Mouse (Mus musculus) gastrocnemius, postnatal 36 days (tissue): ENCODE data around the gene Ccdc159. TPM values are rescaled to one million over a fixed set of nuclear protein-coding genes. Genes with fewer than 3 reads are reported as not detected.
A peak's percentile ranks its signal among the peaks of the same experiment; 100 is the strongest.

Experiments used
- DNase-seq, 2 experiments: peaks; one replicate each; pipeline ENCODE4 v3.0.0; 2022
- intact Hi-C: fragments of 180-260 bp; cut with DNase I; formaldehyde crosslinking; loops from one replicate; pipeline ENCODE4 v1.15.1; 2025
- long read RNA-seq, 2 experiments: library from polyadenylated mRNA; stranded (forward); transcript quantifications; one replicate each; pipeline ENCODE4 v2.0.0; 2021
- total RNA-seq, 2 experiments: library from RNA; stranded (reverse); gene quantifications; 2 replicates each; pipeline ENCODE4 v1.2.3; 2021

Ccdc159 gene
- under 1 TPM in 1 of 2 experiments, not detected in 1; 0.30 TPM for total RNA-seq
- long read RNA-seq, experiment 1: 0 reads
- long read RNA-seq, experiment 2, partial matches to known transcripts: 0 of 1 reads
- long read RNA-seq, experiment 2, other reads (novel, unspliced or antisense): 1 of 1 reads

DNA sequence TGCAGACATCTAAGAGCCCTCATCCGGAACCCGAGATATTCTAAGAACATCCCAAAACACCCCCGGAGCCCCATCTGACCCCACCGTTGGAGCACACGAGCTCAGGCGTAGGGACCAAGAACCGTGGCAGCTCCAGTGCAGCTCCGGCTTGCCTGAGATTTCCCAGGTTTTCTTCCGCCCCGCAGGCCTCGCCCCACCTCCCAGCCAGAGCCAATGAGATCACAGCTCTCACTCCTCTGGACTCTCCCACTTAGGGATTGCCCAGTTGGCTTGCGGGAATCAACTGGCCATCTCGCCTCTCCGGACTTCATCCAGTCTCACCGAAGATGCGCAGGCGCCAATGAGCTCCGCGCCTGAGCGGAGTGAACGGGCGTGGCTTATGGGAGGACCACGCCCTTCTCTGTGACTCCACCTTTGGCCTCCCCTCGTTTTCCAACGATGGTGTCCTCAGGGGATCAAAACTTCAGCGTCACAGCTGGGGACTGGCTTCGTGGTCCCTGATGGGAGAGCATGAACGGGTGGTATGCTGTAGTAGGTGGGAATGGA lies at the start of gene Ccdc159, which contains the start of gene Tmem205:
TSS of gene Ccdc159 (plus strand) at position 264 of the 546 bp plus-strand sequence.
TSS of gene Tmem205 (minus strand) at position 349 of the 546 bp plus-strand sequence.
- intact Hi-C loops: no loop called here
- DNase-seq: peak; percentile 81 to 90

DNA sequence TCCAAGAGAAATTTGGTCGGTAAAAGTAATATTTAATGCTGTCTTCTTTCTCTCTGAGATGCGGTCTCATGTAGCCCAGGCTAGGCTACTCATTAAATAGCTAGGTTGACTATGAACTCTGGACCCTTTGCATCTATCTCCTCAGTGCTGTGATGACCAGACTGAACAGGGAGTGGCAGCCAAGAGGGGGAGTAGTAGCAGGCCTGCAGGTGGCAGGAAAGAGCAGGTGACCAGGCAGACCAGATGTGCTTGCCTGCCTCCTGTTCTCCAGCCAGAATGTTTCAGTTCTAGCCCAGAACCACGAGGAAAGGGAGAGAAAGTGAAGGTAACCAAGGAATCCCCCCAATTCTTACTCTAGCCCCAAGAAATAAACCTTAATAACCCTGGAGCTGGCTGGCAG lies 38.0 kb upstream of the Ccdc159 start:
- intact Hi-C loops: no loop called here
- DNase-seq: no peak

DNA sequence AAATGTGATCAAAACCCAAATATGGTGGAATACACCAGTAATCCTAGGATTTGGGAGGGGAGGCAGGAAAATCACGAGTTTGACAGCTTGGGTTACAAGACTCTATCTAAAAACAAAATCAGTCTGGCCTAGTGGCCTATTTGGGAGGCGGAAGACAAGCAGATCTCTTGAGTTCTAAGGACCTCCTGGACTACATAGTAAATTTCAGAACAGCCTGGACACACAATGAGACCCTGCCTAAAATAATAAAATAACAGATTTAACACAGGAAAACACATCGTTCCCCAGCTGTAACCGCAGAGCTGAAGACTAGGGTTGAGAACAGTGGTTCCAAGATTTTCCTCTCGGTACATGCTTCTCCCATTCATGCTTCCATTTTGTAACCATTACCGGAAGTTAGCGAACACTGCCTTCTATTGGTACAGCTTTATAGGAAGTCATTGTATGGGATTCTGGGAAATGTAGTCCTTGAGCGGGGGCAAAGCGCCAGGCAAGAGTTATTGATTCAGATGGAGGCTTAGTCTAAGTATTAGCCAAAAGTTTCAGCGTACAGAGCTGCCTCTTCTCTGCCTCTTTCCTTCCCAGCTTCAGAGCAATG lies 25.9 kb upstream of the Ccdc159 start:
- peak in 1 of 2 experiments; percentile 47 for DNase-seq
- intact Hi-C loops: no loop called here

DNA sequence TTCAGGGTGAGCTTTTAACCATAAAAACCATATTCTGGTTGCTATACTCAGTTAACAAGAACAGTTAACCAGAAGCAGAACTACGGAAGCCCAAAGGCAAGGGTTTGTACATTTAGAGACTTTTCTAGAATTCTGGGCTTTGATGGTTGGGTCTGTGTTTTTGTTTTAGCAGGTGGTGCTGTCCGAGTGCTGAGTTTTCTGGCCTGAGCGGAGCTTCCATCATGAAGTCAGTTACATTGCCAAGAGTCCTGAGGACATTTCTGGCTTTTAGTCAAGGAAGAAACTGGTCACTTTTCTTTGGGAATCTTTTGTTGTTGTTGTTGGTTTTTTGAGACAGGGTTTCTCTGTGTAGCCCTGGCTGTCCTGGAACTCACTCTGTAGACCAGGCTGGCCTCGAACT lies 23.2 kb upstream of the Ccdc159 start:
- intact Hi-C loops: no loop called here
- DNase-seq: no peak

DNA sequence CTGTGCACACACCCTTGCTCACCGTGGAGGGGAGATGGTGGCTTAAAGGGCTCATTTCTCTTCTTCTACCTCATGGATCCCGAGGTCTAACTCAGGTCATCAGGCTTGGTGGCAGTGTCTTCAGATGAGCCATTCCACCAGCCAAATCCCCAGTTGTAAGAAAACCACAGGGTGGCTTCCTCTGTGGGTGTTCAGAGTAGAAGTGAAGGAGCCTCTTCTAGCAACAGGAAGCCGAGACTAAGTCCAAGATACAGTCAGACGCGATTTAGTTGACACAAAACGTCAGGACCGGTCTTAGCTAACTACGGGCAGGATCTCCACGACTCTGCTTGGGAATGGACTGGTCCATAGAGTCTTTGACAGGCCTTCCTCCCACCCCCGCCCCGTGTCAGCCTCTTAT lies 19.1 kb upstream of the Ccdc159 start:
- DNase-seq: no peak
- intact Hi-C loops: no loop called here

DNA sequence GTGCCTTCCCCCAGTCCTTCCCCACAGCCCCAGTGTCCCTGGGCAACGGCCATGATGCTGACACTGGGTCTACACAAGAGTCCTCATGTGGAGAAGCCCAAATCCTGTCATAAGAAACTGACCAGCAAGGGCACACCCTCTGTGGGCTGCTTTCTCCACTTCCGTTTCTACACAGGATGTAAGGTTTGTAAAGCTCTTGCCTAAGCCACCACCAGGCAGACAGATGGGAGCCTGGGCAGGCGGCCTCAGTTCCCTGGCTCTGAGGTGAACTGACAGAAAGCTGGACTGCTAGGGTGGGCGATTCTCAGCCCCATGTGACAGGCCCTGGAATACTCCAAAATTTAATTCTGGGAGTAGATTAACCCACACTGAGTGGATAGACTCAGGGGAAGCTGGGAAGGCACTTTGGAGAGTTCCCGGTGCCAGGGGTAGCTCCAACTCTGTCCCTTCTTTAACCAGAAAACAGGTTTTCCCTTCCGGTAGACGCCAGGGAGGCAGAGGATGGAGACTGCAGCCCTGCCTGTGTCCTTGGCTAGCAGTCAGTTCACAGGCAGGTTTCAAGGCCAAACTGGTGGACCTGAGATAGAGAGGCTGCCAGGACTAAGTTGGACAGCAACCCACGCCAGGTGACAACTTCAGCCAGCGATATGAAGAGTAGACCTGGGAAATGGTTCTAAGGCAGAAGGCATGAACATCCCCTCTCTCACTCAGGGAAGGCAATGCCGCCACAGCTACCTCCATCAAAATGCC lies 17.6 kb upstream of the Ccdc159 start:
- intact Hi-C loops: no loop called here
- DNase-seq: no peak

DNA sequence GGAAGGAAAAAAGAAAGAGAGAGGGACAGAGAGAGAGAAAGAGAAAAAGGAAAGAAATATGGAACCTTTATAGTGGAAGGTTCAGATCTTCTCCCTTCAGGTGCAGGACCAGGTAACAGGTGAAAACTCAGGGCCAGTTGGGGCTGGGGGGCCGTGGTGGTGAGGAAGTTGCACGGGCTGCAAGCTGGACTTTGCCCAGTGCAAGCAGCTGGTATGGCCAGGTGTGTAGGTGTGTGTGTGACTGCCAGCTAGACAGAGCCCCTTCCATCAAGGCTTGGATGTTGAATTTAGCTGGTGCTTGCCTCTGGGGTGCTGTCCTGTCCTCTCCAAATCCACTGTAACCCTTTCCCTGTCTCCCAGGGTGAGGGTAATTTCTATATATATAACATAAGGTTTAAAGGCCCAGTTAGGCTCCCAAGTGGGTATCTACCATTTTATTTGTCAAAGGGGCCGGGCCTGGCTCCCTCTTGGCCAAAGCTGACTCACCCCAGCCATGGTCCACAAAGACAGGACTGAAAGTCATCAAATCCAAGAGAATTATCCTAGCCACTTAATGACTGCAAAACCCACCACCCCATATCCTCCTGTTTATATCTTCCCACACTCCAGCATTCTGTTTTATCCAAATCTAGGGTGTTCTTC lies 10.3 kb upstream of the Ccdc159 start:
- no peak for DNase-seq
- intact Hi-C loops: no loop called here

DNA sequence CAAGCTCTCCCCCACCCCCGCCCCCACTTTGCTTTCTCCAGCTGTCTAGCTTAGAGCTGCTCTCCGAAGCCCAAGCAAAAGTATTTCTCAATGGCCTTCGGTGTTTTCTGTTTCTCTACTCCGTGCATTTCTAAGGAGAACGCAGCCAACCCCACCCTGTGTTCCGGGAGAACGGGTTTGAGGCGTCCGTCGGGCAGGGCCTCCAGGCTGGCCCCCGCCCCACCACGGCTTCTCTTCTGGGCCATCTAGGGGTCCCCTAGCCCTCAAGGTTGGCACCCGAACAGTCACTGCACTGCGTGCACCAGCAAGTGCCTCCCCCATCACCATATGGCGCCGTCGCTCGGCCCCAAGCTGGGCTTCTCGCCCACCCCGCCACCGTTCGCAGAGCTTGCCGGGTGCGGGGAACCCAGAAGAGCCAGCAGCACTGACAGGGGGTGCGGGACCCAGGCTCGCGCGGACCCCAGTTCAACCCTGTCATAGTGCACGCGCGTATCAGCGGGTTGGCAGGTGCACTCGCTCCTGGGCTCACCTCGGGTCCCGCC lies 9.7 kb upstream of the Ccdc159 start:
- intact Hi-C loops: no loop called here
- no peak for DNase-seq

DNA sequence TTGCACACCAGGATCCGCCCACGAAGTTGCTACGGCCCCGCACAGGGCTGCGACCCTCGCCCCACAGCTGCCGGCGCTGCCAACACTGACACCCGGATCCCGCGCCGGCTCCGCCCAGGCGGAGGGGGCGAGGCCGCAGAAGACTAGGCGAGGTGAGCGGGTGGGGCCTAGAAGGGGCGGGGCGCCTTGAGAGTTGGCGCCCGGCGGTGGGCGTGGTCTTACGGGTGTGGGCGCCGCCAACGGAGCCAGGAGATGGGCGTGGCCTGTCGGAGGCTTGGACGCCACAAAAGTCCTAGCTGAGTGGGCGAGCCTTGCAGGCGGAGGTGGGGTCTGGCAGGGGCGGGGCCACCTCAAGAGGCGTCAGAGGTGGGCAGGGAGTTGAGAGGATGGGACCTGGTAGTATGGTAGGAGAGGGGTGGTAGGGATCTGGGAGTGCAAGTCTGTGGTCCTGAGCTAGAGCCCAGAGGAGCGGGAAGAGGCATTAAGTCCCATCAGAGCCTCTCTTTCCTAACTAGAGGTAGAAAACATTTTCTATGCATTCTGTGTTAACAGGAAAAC lies 9.2 kb upstream of the Ccdc159 start, which contains the start of gene Rab3d:
TSS of gene Rab3d (minus strand) at position 158 of the 558 bp plus-strand sequence.
- intact Hi-C loops: no loop called here
- DNase-seq: peak; percentile 90 to 91

DNA sequence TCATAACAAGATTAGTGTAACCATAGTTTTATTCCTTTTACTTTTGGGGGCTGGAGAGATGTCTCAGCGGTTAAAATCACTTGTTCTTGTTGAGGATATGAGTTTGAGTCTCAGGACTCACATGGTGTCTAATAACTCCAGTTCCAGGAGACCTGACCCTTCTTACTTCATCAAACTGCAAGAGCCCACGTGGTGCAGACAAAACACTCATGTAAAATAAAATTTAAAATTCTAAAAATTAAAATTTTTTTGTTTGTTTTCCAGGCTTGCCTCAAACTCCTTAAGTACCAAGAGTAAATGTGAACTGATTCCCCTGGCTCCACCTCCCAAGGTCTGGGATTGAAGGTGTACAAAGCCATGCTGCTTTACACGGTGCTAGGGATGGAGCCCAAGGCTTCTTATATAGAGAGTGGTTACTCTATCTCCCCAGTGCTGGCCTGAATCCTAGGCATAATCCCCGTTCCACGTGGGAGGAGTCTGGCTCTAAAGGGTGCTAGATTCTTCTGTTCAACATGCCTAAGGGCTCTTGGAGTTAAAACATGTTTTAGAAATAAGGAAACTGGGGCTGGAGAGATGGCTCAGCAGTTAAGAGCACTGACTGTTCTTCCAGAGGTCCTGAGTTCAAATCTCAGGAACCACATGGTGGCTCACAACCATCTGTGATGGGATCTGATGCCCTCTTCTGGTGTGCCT lies 8.4 kb upstream of the Ccdc159 start:
- no peak for DNase-seq
- intact Hi-C loops: no loop called here

DNA sequence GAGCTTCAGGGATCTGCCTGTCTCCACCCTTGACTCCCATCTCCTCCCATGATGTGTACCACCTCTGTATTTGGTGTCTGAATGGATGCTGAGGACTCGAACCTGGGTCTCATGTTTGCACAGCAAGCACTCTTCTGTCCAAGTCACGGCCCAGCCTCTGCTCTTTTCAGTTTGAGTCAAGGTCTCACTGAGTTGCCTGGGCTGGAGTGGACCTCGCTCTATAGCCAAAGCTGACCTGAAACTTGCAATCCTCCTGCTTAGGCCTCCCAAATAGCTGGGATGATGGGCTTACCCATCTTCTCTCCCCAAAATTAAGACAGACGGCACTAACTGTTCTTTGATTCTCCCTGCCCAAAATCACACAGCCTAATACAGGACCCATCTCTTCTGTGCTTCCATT lies 4.2 kb upstream of the Ccdc159 start:
- intact Hi-C loops: no loop called here
- DNase-seq: no peak

DNA sequence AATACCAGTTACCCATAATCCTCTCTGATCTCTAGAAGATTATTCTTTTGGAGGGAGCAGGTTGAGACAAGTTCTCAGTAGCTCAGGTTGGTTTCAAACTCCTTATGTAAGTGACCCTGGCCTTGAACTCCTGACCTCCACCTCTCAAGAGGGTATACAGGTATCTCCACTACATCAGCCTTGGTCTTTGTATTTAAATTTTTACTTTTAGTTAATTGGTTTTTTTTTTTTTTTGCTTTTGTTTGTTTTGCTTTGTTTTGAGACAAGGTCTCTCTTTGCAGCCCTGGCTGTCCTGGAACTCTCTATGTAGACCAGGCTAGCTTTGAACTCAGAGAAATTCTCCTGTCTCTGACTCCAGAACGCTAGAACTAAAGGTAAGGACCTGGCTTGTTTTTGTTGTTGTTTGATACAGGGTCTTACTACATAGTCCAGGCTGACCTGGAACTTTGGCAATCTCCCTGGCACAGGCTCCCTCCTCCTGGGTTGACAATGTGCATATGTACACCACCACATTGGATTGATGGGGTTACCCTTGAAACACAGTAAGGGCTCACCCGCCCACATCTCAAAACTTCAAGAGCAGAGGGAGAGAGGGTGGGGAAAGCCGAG lies 3.7 kb upstream of the Ccdc159 start:
- intact Hi-C loops: no loop called here
- no peak for DNase-seq

DNA sequence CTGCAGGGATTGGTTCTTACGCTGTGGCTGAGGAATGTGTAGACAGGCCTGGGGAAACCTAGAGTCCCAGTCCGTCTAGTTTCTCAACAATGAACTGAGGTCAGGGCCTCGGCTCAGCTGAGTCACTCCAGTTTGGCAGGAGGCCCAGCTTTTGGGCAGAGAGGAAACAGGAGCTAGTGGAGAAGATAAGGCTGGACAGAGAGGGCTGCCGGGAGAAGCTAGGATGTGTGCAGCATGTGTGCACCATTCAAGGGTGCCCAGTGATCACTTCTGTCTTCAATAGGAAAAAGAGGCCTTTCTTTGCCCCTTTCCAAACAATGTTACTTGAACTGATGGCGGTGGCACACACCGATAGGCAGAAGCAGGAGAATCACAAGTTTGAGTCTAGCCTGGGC lies 3.2 kb upstream of the Ccdc159 start:
- DNase-seq: peak; percentile 70 to 89
- intact Hi-C loops: no loop called here

DNA sequence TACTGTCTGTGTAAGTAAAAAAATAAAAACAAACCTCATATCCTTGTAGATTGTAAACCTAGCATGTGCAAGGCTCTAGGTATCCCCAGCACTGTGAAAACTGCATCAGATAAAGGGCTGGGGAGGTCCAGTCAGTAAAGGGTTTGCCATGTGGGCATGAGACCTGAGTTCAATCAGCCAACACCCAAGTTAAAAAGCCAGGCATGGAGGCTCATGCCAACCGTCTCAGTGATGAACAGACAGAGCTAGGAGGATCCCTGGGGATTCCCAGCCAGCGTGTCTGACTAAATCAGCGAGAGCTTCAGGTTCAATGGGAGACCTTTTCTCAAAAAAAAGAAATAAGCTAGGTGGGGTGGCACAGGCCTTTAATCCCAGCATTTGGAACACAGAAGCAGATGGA lies 2.2 kb upstream of the Ccdc159 start:
- intact Hi-C loops: no loop called here
- DNase-seq: no peak

DNA sequence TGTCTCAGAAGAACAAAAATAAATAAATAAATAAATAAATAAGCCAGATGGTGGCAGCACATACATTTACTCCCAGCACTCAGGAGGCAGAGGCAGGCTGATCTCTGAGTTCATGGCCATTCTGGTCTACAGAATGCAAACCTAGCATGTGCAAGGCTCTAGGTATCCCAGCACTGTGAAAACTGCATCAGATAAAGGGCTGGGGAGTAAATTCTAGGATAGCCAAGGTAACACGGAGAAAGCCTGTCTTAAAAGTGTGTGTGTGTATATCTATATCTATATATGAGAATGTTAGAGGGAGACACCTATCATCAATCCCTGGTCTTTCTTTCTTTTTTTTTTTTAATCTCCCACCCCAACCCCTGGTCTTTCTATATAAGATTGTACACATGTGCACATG lies 1.8 kb upstream of the Ccdc159 start:
- intact Hi-C loops: no loop called here
- no peak for DNase-seq

DNA sequence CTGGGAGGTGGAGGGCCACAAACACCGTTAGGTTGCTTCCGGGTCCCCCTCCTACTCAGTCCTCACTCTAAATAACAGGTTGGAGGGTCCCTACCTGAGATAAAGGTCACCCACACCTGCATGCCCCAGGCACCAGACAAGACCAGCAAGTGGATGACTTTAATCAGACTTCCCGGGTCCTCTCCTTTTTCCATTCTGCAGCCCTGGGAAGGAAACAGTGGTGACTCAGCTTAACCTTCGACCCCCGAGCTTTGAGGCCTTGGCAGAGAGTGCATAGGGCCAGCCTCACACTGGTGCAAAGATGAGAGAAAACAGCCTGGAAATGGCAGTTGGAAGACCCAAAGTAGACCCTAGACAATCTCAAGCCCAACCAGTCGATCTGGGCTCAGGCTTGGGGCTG lies 1.1 kb upstream of the Ccdc159 start:
- intact Hi-C loops: no loop called here

DNA sequence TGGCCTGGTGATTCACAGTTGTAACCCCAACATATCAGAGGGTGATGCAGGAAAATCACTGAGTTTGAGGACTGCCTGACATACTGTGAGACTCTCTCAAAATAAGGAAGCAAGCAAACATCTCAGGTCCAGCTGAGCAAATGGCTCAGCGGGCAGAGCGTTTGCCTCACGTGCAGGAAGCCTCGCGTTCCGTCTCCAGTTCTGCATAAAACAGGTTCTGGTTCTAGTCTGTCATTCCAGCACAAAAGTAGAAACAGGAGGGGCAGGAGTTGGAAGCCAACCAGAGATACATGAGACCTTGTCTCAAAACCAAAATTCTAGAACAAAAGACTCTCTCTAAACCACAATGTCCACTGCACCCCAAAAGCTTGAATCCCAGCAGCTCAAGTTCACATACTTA lies 487 bp upstream of the Ccdc159 start:
- intact Hi-C loops: no loop called here
- no peak for DNase-seq

More for the DNA sequence above, 1.1 kb upstream of the Ccdc159 start:
- no peak for DNase-seq

DNA sequence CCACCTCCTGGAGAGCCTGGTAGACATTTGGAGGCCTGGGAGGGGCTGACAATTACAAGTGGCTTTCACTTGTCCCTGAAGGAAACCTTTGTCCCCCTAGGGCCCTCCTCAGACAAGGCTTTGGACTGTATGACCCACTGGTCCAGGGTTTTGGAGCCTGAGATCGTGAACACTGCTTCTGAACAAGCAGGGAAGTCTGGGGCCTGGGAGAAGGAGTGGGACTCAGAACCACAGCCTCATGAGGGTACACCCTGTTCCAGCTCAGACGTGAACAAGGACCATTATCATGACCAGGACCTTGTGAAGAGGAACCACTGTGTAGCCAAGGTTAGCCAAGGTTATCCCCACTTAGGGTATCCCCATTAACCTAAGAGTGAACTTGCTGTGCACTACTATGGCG lies 1.9 kb downstream of the Ccdc159 start:
- no peak for DNase-seq
- intact Hi-C loops: no loop called here

DNA sequence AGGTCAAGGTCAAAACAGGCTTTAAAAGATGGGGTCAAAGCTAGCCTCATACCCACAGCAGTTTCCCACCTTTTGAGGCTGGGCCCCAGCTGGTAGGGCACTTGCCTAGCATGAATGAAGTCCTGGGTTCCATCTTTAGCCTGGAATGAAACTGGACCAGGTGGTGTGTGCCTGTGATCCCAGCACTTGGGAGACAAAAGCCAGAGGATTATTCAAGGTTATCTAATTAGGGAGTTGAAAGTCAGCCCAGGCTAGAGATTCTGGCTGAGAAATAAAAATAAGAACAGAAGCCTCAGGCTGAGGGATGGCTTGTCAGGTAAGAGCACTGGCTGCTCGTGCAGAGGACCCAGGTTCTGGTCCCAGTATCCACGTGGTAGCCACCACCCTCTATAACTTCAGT lies 4.7 kb downstream of the Ccdc159 start:
- no peak for DNase-seq
- intact Hi-C loops: no loop called here
